Mouse (Mus musculus) hindbrain, embryonic 16.5 days (tissue): Measurements from ENCODE around the gene Dennd5a. TPM values are rescaled to one million over a fixed set of nuclear protein-coding genes. Genes with fewer than 3 reads are reported as not detected.
"Not testable (repeated sequence)": the region's sequence is repeated elsewhere in the genome, so short reads cannot be mapped to it uniquely, and the experiment has no call there.

ENCODE experiments used
- ATAC-seq: fragments of 200-750 bp; cut with Nextera tagmentation; 2 replicates; pipeline ENCODE4 v1.8.0; 2017; ENCODE audit warnings: moderate TSS enrichment, moderate library complexity
- H3K27ac ChIP-seq: fragments of 300-500 bp; sonication (generic); 2 replicates; pipeline ENCODE4 v1.5.1; 2014; ENCODE audit warnings: low read depth, mild to moderate bottlenecking, control low read depth, low read length, moderate library complexity
- H3K27me3 ChIP-seq: fragments of 300-500 bp; sonication (generic); replicated peaks from 2 replicates; pipeline ENCODE4 v1.6.1; 2014; ENCODE audit warnings: low read length; ENCODE audit not compliant: control insufficient read depth, insufficient read depth
- H3K36me3 ChIP-seq: fragments of 300-500 bp; sonication (generic); 2 replicates; pipeline ENCODE4 v1.6.1; 2014; ENCODE audit warnings: mild to moderate bottlenecking, low read length, moderate library complexity, mixed read lengths; ENCODE audit not compliant: control insufficient read depth, insufficient read depth
- H3K4me1 ChIP-seq: fragments of 300-500 bp; sonication (generic); 2 replicates; pipeline ENCODE4 v1.6.1; 2014; ENCODE audit warnings: low read depth, low read length; ENCODE audit not compliant: control insufficient read depth, insufficient read depth
- H3K4me2 ChIP-seq: fragments of 300-500 bp; sonication (generic); 2 replicates; pipeline ENCODE4 v1.6.1; 2014; ENCODE audit warnings: mild to moderate bottlenecking, low read length, control low read depth, moderate library complexity
- H3K4me3 ChIP-seq: fragments of 300-500 bp; sonication (generic); 2 replicates; pipeline ENCODE4 v1.5.1; 2014; ENCODE audit warnings: mild to moderate bottlenecking, low read length, control low read depth, moderate library complexity
- H3K9ac ChIP-seq: fragments of 300-500 bp; sonication (generic); 2 replicates; pipeline ENCODE4 v1.6.1; 2014; ENCODE audit warnings: low read depth, mild to moderate bottlenecking, control low read depth, low read length, moderate library complexity
- H3K9me3 ChIP-seq: fragments of 300-500 bp; sonication (generic); 2 replicates; pipeline ENCODE4 v1.6.1; 2014; ENCODE audit warnings: mild to moderate bottlenecking, low read length, moderate library complexity; ENCODE audit not compliant: control insufficient read depth
- WGBS: fragments of 180-500 bp; shearing (Covaris S2); extraction: QIAGEN DNeasy Blood & Tissue Kit; methylation state at CpG from one replicate; pipeline ENCODE4 v1.1.7; 2014; 5-methylcytosine and 5-hydroxymethylcytosine counted together
- polyA plus RNA-seq: library from polyadenylated mRNA; unstranded; fragments of >200 nt; fragmentation: Nextera tagmentation; extraction: Ambion mirVana; gene quantifications from 2 replicates; pipeline ENCODE4 v1.2.1, GENCODE M21; 2015

The Dennd5a gene
- polyA plus RNA-seq, 1 experiment from 2014 or later, result 36.5 TPM

DNA sequence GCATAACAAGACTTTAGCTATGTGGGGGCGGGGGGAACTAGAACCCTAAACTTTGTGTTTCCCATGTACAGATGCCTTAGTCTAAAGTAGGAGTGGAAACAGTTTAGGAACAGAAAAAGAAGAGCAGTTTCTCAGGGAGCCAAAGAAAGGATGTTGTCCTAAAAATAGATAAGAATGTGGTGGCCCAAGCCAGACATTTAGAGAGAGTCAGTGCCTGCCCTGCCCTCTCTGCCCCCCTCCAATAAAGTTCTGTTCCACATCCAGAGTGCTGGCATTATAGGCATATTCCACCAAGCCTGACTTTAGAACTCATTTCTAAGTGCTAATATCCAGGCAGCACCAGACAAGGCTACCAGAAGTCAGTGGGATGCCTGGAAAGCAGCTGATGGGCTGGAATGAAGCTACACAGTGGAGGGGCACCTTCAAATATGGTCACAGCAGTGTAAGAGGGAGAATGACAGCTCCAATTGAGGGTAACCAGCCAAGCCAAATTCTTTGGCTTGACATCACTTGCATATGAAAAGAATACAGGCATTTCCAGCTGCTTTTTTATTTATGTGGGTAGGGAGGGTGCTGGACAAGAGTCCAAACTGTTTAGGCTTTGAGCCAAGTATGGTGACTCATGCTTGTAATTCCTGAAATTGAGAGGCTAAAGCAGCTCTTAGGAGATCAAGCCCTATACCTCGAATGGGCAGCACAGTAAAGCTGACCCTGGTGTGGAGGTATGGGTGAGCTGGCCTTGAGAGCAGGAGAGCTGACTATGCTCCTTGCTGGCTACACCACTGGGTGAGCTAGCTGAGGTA is 33.1 kb upstream of the Dennd5a start:
- Histone ChIP-seq H3K9ac (no peak overlapping the region), H3K36me3 (no peaks in the 10 kb centered on the region), H3K9me3 (no peaks in the 10 kb centered on the region), H3K27me3 (no peaks in the 10 kb centered on the region), H3K27ac (no peak overlapping the region), H3K4me3 (no peak overlapping the region), H3K4me2 (no peak overlapping the region), H3K4me1 (no peaks in the 10 kb centered on the region; the same call in 1 of the 2 replicates)
- WGBS, result 46% methylated on average over 2 of the region's 2 CpGs
- ATAC-seq, result peak; percentile 81

DNA sequence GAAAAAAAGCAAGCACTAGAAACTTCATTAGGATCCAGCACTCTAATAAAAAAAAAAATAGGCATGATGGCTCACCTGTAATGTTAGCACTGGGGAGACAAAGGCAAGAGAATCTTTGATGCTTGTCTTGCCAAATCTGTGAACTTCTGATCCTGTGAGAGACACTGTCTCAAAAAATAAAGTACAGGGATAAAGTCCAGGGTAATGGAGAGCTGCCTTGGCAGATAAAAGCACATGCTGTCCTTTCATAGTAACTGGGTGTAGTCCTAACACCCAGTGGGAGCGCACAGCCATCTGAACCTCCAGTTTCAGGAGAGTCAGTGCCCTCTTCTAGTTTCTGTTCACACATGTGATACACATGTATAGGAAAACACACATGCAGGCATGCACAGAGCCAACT is 31.0 kb upstream of the Dennd5a start:
- H3K27ac ChIP-seq, result no peak overlapping the region
- no peak for ATAC-seq
- H3K36me3 ChIP-seq, result no peaks in the 10 kb centered on the region
- no peak overlapping the region for H3K4me2 ChIP-seq
- H3K27me3 ChIP-seq, result no peaks in the 10 kb centered on the region
- no peak overlapping the region for H3K9ac ChIP-seq
- H3K4me1 ChIP-seq, result no peaks in the 10 kb centered on the region; the same call in 1 of the 2 replicates
- no peak overlapping the region for H3K4me3 ChIP-seq
- WGBS, result 96% methylated on average over 1 of the region's 1 CpGs
- H3K9me3 ChIP-seq, result no peaks in the 10 kb centered on the region

DNA sequence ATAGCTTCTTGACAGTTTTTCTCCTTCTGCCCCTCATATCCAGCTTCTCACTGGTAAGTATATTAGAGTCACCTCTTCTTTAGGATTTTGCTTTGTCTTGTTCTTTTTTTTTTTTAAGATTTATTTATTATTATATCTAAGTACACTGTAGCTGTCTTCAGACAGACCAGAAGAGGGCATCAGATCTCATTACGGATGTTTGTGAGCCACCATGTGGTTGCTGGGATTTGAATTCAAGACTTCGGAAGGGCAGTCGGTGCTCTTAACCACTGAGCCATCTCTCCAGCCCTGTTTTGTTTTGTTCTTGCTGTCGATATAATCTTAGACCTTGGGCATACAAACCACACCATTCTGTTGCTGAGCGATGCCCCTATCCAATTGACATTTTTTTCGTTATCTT is 26.5 kb upstream of the Dennd5a start, which contains the start of gene Tmem41b:
Gene Tmem41b, minus strand, starts transcription at position 155 of the 400 bp plus-strand sequence.
- not testable (repeated sequence) for H3K36me3 ChIP-seq, H3K27me3 ChIP-seq, ATAC-seq, H3K9me3 ChIP-seq
- WGBS, result 39% methylated on average over 6 of the region's 6 CpGs
- Histone ChIP-seq H3K4me2 (peak within 1 kb of the TSS; percentile 80), H3K4me3 (peak within 1 kb of the TSS; percentile 66), H3K9ac (peak within 1 kb of the TSS; percentile 77), H3K27ac (peak within 1 kb of the TSS; percentile 87), H3K4me1 (peaks cover 11% of the 10 kb centered on the region)

DNA sequence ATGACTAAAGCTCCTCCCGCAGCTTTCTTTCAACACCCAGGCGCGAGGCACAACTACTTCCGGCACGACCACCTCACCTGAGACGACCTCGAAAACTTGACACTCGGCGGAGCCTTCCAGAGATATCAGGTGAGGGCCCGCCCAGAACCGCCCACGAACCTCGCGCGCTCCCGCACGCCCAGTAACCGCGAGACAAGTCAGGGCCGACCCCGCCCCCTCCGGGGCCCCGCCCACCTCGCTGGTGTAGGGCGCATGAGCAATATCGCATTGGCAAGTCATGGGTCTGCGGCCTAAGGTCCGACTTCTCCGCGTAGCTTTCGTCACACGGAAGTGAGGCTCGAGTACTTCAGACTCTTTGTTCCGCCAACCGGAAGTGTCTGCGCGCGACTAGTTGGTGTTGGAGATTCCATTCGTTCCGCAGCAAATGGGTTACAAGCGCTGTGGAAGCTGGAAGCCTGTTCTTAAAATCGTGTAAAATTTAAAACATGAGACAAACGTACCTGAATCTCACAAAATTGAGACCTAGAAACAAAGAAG is 25.9 kb upstream of the Dennd5a start:
- no peaks in the 10 kb centered on the region for H3K9me3 ChIP-seq
- peak overlapping the region; percentile 66 for H3K4me3 ChIP-seq
- H3K27me3 ChIP-seq, result no peaks in the 10 kb centered on the region
- H3K27ac ChIP-seq, result peak overlapping the region; percentile 87
- H3K4me2 ChIP-seq, result peak overlapping the region; percentile 80
- peak; percentile 99 for ATAC-seq
- H3K9ac ChIP-seq, result peak overlapping the region; percentile 77
- H3K4me1 ChIP-seq, result peaks cover 11% of the 10 kb centered on the region
- peaks cover 6% of the 10 kb centered on the region; the same call in 1 of the 2 replicates for H3K36me3 ChIP-seq
- WGBS, result under 1% methylated on average over 43 of the region's 43 CpGs

DNA sequence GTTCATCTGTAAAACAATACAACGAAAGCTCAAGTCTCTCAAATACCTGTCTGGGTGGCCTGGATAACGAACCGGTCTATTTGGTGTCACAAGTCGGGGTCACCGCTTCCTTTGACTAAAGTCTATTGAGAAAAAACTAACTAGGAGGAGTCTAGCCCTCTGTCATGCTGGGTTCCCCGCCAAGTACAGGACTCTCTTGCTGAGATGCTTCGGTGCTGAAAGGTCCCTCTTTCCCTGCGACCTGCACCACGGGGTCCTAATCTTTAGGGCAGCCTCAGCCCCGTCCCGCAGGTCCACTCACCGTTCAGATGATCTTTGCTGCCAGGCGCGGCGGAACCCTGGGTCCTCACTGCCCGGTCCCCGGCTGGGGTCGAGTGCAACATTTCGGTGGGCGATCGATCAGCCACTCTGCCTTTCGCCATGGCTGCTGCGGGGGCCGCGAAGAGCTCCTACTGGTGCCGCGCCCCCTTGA is 25.4 kb upstream of the Dennd5a start:
- peaks cover 11% of the 10 kb centered on the region for H3K4me1 ChIP-seq
- H3K27me3 ChIP-seq, result no peaks in the 10 kb centered on the region
- peak overlapping the region; percentile 77 for H3K9ac ChIP-seq
- peak overlapping the region; percentile 74 for H3K27ac ChIP-seq
- peak overlapping the region; percentile 54 for H3K4me2 ChIP-seq
- no peak for ATAC-seq
- H3K9me3 ChIP-seq, result no peaks in the 10 kb centered on the region
- peak overlapping the region; percentile 66 for H3K4me3 ChIP-seq
- WGBS, result under 1% methylated on average over 27 of the region's 27 CpGs
- peaks cover 7% of the 10 kb centered on the region; the same call in 1 of the 2 replicates for H3K36me3 ChIP-seq

DNA sequence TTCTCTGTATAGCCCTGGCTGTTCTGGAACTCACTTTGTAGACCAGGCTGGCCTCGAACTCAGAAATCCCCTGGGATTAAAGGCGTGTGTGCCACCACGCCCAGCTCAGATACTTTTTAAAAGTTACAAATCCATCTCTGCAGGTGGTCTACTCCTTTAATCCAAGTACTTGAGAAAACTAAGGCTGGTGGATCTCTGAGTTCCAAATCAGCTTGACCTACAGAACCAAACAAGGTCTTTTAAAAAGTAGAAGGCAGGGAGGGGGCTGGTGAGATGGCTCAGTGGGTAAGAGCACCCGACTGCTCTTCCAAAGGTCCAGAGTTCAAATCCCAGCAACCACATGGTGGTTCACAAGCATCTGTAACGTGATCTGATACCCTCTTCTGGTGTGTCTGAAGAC is 24.3 kb upstream of the Dennd5a start:
- ATAC-seq, H3K27me3 ChIP-seq, H3K9me3 ChIP-seq, H3K9ac ChIP-seq, H3K27ac ChIP-seq, H3K4me3 ChIP-seq: not testable (repeated sequence)
- 82% methylated on average over 5 of the region's 5 CpGs for WGBS
- peaks cover 11% of the 10 kb centered on the region for H3K4me1 ChIP-seq
- H3K4me2 ChIP-seq, result peak overlapping the region; percentile 54
- H3K36me3 ChIP-seq, result peaks cover 13% of the 10 kb centered on the region

DNA sequence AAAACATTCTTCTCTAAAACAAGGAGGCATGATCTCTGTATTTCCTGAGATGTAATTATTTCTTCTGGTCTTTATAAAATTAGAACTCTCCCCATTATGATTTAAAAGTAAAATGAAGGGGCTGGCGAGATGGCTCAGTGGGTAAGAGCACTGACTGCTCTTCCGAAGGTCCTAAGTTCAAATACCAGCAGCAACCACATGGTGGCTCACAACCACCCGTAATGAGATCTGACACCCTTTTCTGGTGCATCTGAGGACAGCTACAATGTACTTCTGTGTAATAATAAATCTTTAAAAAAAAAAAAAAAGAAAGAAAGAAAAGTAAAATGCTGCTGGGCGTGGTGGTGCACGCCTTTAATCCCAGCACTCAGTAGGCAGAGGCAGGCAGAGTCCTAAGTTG is 16.9 kb upstream of the Dennd5a start:
- not testable (repeated sequence) for H3K9ac ChIP-seq, H3K4me2 ChIP-seq, H3K4me3 ChIP-seq, ATAC-seq, H3K27me3 ChIP-seq, H3K9me3 ChIP-seq, H3K27ac ChIP-seq, H3K4me1 ChIP-seq
- 72% methylated on average over 5 of the region's 5 CpGs for WGBS
- peaks cover 35% of the 10 kb centered on the region for H3K36me3 ChIP-seq

DNA sequence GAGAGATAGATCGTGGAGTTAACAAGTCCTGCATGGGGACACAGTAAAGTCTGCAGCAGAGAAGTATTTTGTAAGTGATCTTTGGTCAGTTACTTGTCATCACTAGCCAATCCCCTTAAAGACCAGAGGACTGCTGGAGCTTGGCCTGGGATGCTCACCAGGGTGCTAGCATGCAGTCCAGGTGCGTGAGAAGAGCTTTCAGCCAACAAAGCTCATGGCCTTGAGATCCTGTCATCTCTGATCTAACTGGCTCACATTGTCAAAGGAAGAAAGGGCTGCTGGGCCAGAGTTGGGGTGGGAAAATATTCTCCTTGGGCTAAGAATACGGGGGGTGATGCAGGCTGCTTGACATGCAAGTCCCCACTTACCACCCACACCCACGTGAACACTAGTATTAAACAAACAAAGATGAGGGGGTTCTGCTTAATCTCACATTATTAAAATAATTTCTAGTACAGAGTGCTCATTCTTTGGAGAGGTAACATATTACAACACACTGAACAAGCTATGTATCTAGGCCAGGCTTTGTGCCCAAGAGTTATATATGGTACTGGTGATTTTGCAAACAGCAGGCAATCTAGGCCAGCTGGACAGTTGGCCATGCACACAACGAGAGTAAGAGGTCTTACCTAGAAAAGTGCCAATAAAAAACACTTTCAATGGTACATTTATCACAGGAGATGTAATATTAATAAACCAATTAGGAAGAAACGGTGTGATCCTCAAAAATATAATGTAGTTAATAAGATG is 15.9 kb upstream of the Dennd5a start:
- H3K36me3 ChIP-seq, result peaks cover 29% of the 10 kb centered on the region
- no peak overlapping the region for H3K9ac ChIP-seq
- no peak overlapping the region for H3K27ac ChIP-seq
- no peaks in the 10 kb centered on the region for H3K9me3 ChIP-seq
- 94% methylated on average over 6 of the region's 6 CpGs for WGBS
- ATAC-seq, result no peak
- H3K27me3 ChIP-seq, result no peaks in the 10 kb centered on the region
- H3K4me2 ChIP-seq, result no peak overlapping the region
- H3K4me3 ChIP-seq, result no peak overlapping the region
- H3K4me1 ChIP-seq, result no peaks in the 10 kb centered on the region

DNA sequence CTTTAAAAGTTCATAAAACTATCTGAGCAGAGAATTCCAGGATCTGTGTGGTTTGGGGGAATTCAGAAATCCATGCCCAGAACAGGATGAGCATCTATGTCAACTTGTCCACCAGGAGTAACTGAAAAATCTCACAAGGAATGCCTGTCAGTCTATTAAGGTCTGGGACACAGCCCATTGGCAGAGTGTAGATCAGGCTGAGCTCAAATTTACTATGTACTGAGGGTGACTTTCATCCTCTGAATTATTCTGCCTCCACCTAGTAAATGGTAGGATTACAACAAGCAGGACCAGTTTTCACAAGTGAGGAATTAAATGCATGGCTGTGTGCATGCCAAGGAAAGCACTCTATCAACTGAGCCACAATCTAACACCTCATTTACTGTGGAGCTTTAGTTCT is 9.3 kb upstream of the Dennd5a start:
- H3K4me1 ChIP-seq, result peaks cover 4% of the 10 kb centered on the region; the same call in 1 of the 2 replicates
- H3K9me3 ChIP-seq, result no peaks in the 10 kb centered on the region
- H3K27ac ChIP-seq, result peak overlapping the region; percentile 59; the same call in 1 of the 2 replicates
- ATAC-seq, result no peak
- H3K27me3 ChIP-seq, result no peaks in the 10 kb centered on the region
- no peak overlapping the region for H3K9ac ChIP-seq
- no peak overlapping the region for H3K4me3 ChIP-seq
- no peak overlapping the region for H3K4me2 ChIP-seq
- no peaks in the 10 kb centered on the region for H3K36me3 ChIP-seq
